Mouse (Mus musculus): Measurements from ENCODE around the gene Zfp668.
"Not testable (repeated sequence)": the region's sequence is repeated elsewhere in the genome, so short reads cannot be mapped to it uniquely, and the experiment has no call there.

Zfp668 gene

GRCm38 (mm10) chr7:127876467-127877348, at the start of gene Zfp668:
Gene Zfp668 (minus strand): TSS chr7:127876828.
- peak; percentile 90 to 92 for DNase-seq

- DNase-seq, result no peak
These were observed 49.4 kb upstream of the Zfp668 start for GRCm38 (mm10) chr7:127926066-127926465.

- DNase-seq, result peak; percentile 86 to 92
These were observed 48.6 kb upstream of the Zfp668 start for GRCm38 (mm10) chr7:127925252-127925651.

GRCm38 (mm10) chr7:127923714-127924113, 47.1 kb upstream of the Zfp668 start:
- DNase-seq, result no peak

- DNase-seq, result no peak
These were observed 46.0 kb upstream of the Zfp668 start for GRCm38 (mm10) chr7:127922451-127923275.

- DNase-seq, result no peak
These were observed 44.9 kb upstream of the Zfp668 start for GRCm38 (mm10) chr7:127921516-127921915.

GRCm38 (mm10) chr7:127919290-127919689, 42.7 kb upstream of the Zfp668 start:
- no peak for DNase-seq

- DNase-seq, result peak; percentile 62 to 65
These were observed 41.6 kb upstream of the Zfp668 start for GRCm38 (mm10) chr7:127918203-127918602.

- DNase-seq, result no peak
These were observed 38.7 kb upstream of the Zfp668 start for GRCm38 (mm10) chr7:127915293-127915692.

GRCm38 (mm10) chr7:127912938-127913337, 36.3 kb upstream of the Zfp668 start:
- DNase-seq, result no peak

- DNase-seq, result peak; percentile 90 to 93
These were observed 35.7 kb upstream of the Zfp668 start, which contains the start of gene Kat8 for GRCm38 (mm10) chr7:127912190-127912871. Gene Kat8 (plus strand): TSS chr7:127912516.

- no peak for DNase-seq
These were observed 32.0 kb upstream of the Zfp668 start for GRCm38 (mm10) chr7:127908656-127909055.

- DNase-seq, result no peak
These were observed 31.3 kb upstream of the Zfp668 start for GRCm38 (mm10) chr7:127907939-127908338.

GRCm38 (mm10) chr7:127903971-127904796, 27.6 kb upstream of the Zfp668 start, which contains the start of gene Bckdk:
Gene Bckdk (plus strand): TSS chr7:127904082.
- DNase-seq, result peak; percentile 78 to 82

GRCm38 (mm10) chr7:127901772-127902171, 25.1 kb upstream of the Zfp668 start:
- DNase-seq, result no peak

- no peak for DNase-seq
These were observed 23.4 kb upstream of the Zfp668 start for GRCm38 (mm10) chr7:127899997-127900396.

- DNase-seq, result no peak
These were observed 21.7 kb upstream of the Zfp668 start for GRCm38 (mm10) chr7:127898179-127898956.

- DNase-seq, result no peak
These were observed 20.9 kb upstream of the Zfp668 start for GRCm38 (mm10) chr7:127897542-127897941.

GRCm38 (mm10) chr7:127896384-127896783, 19.8 kb upstream of the Zfp668 start:
- peak; percentile 59 to 66 for DNase-seq

- DNase-seq, result not testable (repeated sequence)
These were observed 19.3 kb upstream of the Zfp668 start for GRCm38 (mm10) chr7:127895891-127896290.

GRCm38 (mm10) chr7:127895442-127895841, 18.8 kb upstream of the Zfp668 start, which contains the start of the genes Gm21974 and Vkorc1:
Gene Gm21974 (minus strand): TSS chr7:127895454.
Gene Vkorc1 (minus strand): TSS chr7:127895617.
- peak; percentile 97 to 99 for DNase-seq
